20 mouse cellular contexts compared by ENCODE assay signal in the genomic region with DNA sequence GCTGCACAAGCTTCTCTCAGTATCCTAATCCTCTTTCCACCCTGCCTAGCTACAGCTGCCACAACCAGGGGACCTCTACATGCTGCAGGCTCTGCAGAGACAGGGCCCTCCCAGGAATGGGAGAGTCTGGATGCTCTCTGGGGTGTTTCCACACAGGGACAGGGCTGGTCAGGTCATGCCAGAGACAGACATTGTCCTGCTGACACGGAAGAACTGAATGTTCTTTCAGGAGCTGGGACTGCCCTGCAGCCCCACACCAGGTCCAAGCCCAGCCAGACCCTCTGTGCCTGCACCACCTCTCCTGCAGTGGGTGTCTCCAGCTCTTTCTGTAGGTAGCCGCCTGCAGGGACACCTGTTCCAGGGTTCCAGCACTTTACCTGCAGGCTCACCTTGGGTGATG. TPM values are rescaled to one million over a fixed set of nuclear protein-coding genes. Genes with fewer than 3 reads are reported as not detected.
DNase-seq lines count a peak whose midpoint lies in the region; ATAC-seq lines count a peak whose summit lies in the region.
"Had no signal": no experiment of that assay in that cellular context is flagged by ENCODE, and none has a peak within 500 bp of the region (broad histone marks: within the 10 kb centered on the region; RNA-seq: fewer than 3 reads in every experiment).

No protein-coding gene starts in this region.

- H3K4me1 ChIP-seq in embryonic facial prominence, embryonic 14.5 days (ENCODE audit: control insufficient read depth, insufficient read depth, low read length), result peaks cover 3% of the 10 kb centered on the region; the same call in 1 of the 2 replicates
- H3K4me1 ChIP-seq in embryonic facial prominence, embryonic 10.5 days, result peaks cover 18% of the 10 kb centered on the region
- peaks cover 11% of the 10 kb centered on the region; the same call in 1 of the 2 replicates for H3K4me1 ChIP-seq in limb, embryonic 12.5 days (replicated peaks)
- peaks cover 24% of the 10 kb centered on the region for H3K4me1 ChIP-seq in limb, embryonic 10.5 days
- H3K4me1 ChIP-seq in stomach, embryonic 15.5 days, result 0 out of 2 replicates have a peak, but pooled peaks cover 9% of the 10 kb centered on the region

- ATAC-seq in embryonic facial prominence, embryonic 14.5 days (ENCODE audit: low read depth), result no peak
- ATAC-seq in limb, embryonic 12.5 days (ENCODE audit: insufficient number of reproducible peaks, insufficient read depth, low FRiP score, low TSS enrichment, low read depth), result no peak
- no peak for ATAC-seq in stomach, embryonic 15.5 days (ENCODE audit: insufficient read depth, low FRiP score, low read depth)
- no peak for ATAC-seq in granulocyte monocyte progenitor cell, adult 5-6 weeks (replicated peaks; ENCODE audit: poor library complexity, severe bottlenecking)
- ATAC-seq: forebrain, embryonic 15.5 days had no signal

- DNase-seq in embryonic facial prominence, embryonic 14.5 days (ENCODE audit: low spot score), result no peak
- DNase-seq in embryonic facial prominence, embryonic 10.5 days (ENCODE audit: low spot score), result no peak
- no peak for DNase-seq in limb, embryonic 10.5 days (ENCODE audit: low spot score)
- DNase-seq in heart, postnatal 10 days, result peak; percentile 35 to 38
- no peak for DNase-seq in urinary bladder, postnatal 10 days (ENCODE audit: low spot score)
- DNase-seq: adrenal gland, postnatal 10 days; cerebellum, adult 8-10 months; gastrocnemius, postnatal 14 days; kidney, adult 2 months; kidney, postnatal 25 days; lung, postnatal 36 days had no signal

- no peak overlapping the region for H3K4me2 ChIP-seq in embryonic facial prominence, embryonic 14.5 days (ENCODE audit: low read depth, low read length)
- H3K4me2 ChIP-seq in limb, embryonic 12.5 days, result no peak overlapping the region
- peak overlapping the region; percentile 64 for H3K4me2 ChIP-seq in stomach, embryonic 15.5 days
- H3K4me2 ChIP-seq: forebrain, embryonic 15.5 days had no signal

- no peak overlapping the region for H3K9ac ChIP-seq in embryonic facial prominence, embryonic 14.5 days (ENCODE audit: low read depth, low read length)
- no peak overlapping the region for H3K9ac ChIP-seq in limb, embryonic 12.5 days (replicated peaks)
- H3K9ac ChIP-seq in stomach, embryonic 15.5 days, result no peak overlapping the region
- H3K9ac ChIP-seq: forebrain, embryonic 15.5 days; liver, embryonic 14.5 days had no signal

- WGBS in embryonic facial prominence, embryonic 14.5 days, result 20% methylated on average over 1 of the region's 2 CpGs
- 40% methylated on average over 2 of the region's 2 CpGs for WGBS in embryonic facial prominence, embryonic 10.5 days
- 53% methylated on average over 2 of the region's 2 CpGs for WGBS in limb, embryonic 12.5 days
- 36% methylated on average over 2 of the region's 2 CpGs for WGBS in limb, embryonic 10.5 days
- 53% methylated on average over 2 of the region's 2 CpGs for WGBS in stomach, embryonic 15.5 days

- H3K4me3 ChIP-seq in embryonic facial prominence, embryonic 14.5 days (ENCODE audit: low read depth, low read length), result peak overlapping the region; percentile 42
- no peak overlapping the region for H3K4me3 ChIP-seq in embryonic facial prominence, embryonic 10.5 days
- H3K4me3 ChIP-seq in limb, embryonic 12.5 days (replicated peaks), result peak overlapping the region; percentile 7; the same call in 1 of the 2 replicates
- no peak overlapping the region for H3K4me3 ChIP-seq in limb, embryonic 10.5 days
- peak overlapping the region; percentile 41; the same call in 1 of the 2 replicates for H3K4me3 ChIP-seq in stomach, embryonic 15.5 days (replicated peaks)
- H3K4me3 ChIP-seq: forebrain, embryonic 15.5 days had no signal

- intact Hi-C loops in heart, postnatal 10 days (cut with DNase I), result no loop called here

- H3K27ac ChIP-seq in embryonic facial prominence, embryonic 14.5 days (replicated peaks; ENCODE audit: low read depth, low read length), result no peak overlapping the region
- no peak overlapping the region for H3K27ac ChIP-seq in embryonic facial prominence, embryonic 10.5 days (replicated peaks)
- H3K27ac ChIP-seq in limb, embryonic 12.5 days, result no peak overlapping the region
- H3K27ac ChIP-seq in limb, embryonic 10.5 days, result no peak overlapping the region
- no peak overlapping the region for H3K27ac ChIP-seq in stomach, embryonic 15.5 days
- H3K27ac ChIP-seq: forebrain, embryonic 15.5 days; liver, embryonic 14.5 days; midbrain, embryonic 10.5 days had no signal

- peaks cover 43% of the 10 kb centered on the region for H3K27me3 ChIP-seq in embryonic facial prominence, embryonic 14.5 days (replicated peaks; ENCODE audit: control insufficient read depth, insufficient read depth, low read length)
- H3K27me3 ChIP-seq in embryonic facial prominence, embryonic 10.5 days (replicated peaks; ENCODE audit: low read depth, poor library complexity, severe bottlenecking), result peaks cover 83% of the 10 kb centered on the region
- peaks cover 94% of the 10 kb centered on the region for H3K27me3 ChIP-seq in limb, embryonic 12.5 days
- H3K27me3 ChIP-seq in limb, embryonic 10.5 days (ENCODE audit: low read depth, poor library complexity, severe bottlenecking), result peaks cover 88% of the 10 kb centered on the region
- H3K27me3 ChIP-seq in stomach, embryonic 15.5 days (replicated peaks), result peaks cover 35% of the 10 kb centered on the region

- no peaks in the 10 kb centered on the region for H3K36me3 ChIP-seq in embryonic facial prominence, embryonic 14.5 days (ENCODE audit: control insufficient read depth, insufficient read depth, low read length)
- no peaks in the 10 kb centered on the region for H3K36me3 ChIP-seq in embryonic facial prominence, embryonic 10.5 days (replicated peaks)
- H3K36me3 ChIP-seq in limb, embryonic 12.5 days, result no peaks in the 10 kb centered on the region
- H3K36me3 ChIP-seq in limb, embryonic 10.5 days, result no peaks in the 10 kb centered on the region
- no peaks in the 10 kb centered on the region for H3K36me3 ChIP-seq in stomach, embryonic 15.5 days
- H3K36me3 ChIP-seq: forebrain, embryonic 15.5 days; midbrain, embryonic 10.5 days had no signal

- H3K9me3 ChIP-seq in embryonic facial prominence, embryonic 14.5 days (ENCODE audit: control insufficient read depth, low read length), result no peaks in the 10 kb centered on the region
- H3K9me3 ChIP-seq in embryonic facial prominence, embryonic 10.5 days, result no peaks in the 10 kb centered on the region
- H3K9me3 ChIP-seq in limb, embryonic 12.5 days, result no peaks in the 10 kb centered on the region
- no peaks in the 10 kb centered on the region for H3K9me3 ChIP-seq in limb, embryonic 10.5 days (replicated peaks)
- H3K9me3 ChIP-seq in stomach, embryonic 15.5 days, result no peaks in the 10 kb centered on the region
- H3K9me3 ChIP-seq: forebrain, embryonic 15.5 days; midbrain, embryonic 10.5 days had no signal

RNA-seq across cellular contexts. Expression of a gene that starts 52.8 kb away (rescaled TPM):
- polyA plus RNA-seq in embryonic facial prominence, embryonic 14.5 days (2014; fragmentation: Nextera tagmentation; extraction: Ambion mirVana), result not detected in 2 replicates
- 0.57 and 0.65 TPM in 2 replicates for polyA plus RNA-seq in embryonic facial prominence, embryonic 10.5 days (2016; fragmentation: Nextera tagmentation; extraction: Ambion mirVana)
- 0.14 TPM in 1 of 2 replicates, not detected in the other for polyA plus RNA-seq in limb, embryonic 12.5 days (2016; fragmentation: Nextera tagmentation; extraction: Ambion mirVana)
- polyA plus RNA-seq in limb, embryonic 10.5 days (2016; fragmentation: Nextera tagmentation; extraction: Ambion mirVana), result 0.83 and 2.8 TPM in 2 replicates
- total RNA-seq in heart, postnatal 10 days (2021), result 1 to 10 TPM; 1.0 to 1.2 TPM
- 5.5 and 6.0 TPM in 2 replicates for polyA plus RNA-seq in stomach, embryonic 15.5 days (2015; fragmentation: Nextera tagmentation; extraction: Ambion mirVana)
- not detected in 2 replicates for total RNA-seq in granulocyte monocyte progenitor cell, adult 5-6 weeks (2014; fragmentation: Nextera tagmentation)
- not detected in 2 replicates for total RNA-seq in granulocyte monocyte progenitor cell, adult 5-6 weeks (2017)
- total RNA-seq: gastrocnemius, postnatal 14 days; layer of hippocampus, postnatal 10 days; left cerebral cortex, postnatal 25 days had no signal
- polyA plus RNA-seq: forebrain, embryonic 15.5 days; hindbrain, embryonic 11.5 days had no signal

Comparison
In these comparisons a context has a peak if more than half of its experiments do, and no peak if none do; other contexts are left out.
1. H3K4me3 ChIP-seq: peak in embryonic facial prominence, embryonic 14.5 days (single experiment), limb, embryonic 12.5 days (single experiment) and stomach, embryonic 15.5 days (single experiment); none in embryonic facial prominence, embryonic 10.5 days (single experiment) and limb, embryonic 10.5 days (single experiment).
2. DNase-seq: peak in heart, postnatal 10 days (2 of 2); none in embryonic facial prominence, embryonic 14.5 days (single experiment), embryonic facial prominence, embryonic 10.5 days (single experiment), limb, embryonic 10.5 days (single experiment) and urinary bladder, postnatal 10 days (single experiment).